In genomic region chr1:21075986-21076495, GRCm38 (mm10) we compare ENCODE assay signal across 8 mouse cellular contexts. TPM values are rescaled to one million over a fixed set of nuclear protein-coding genes. Genes with fewer than 3 reads are reported as not detected.
DNase-seq lines count a peak whose midpoint lies in the region; ATAC-seq and TF ChIP-seq lines count a peak whose summit lies in the region.

No protein-coding gene starts in this region.

- H3K9ac ChIP-seq in heart, adult 2 months (ENCODE audit: low read depth, low read length), result no peak overlapping the region
- no peak overlapping the region for H3K9ac ChIP-seq in hindbrain, embryonic 15.5 days
- H3K9ac ChIP-seq in midbrain, embryonic 14.5 days (replicated peaks; ENCODE audit: low read length), result no peak overlapping the region

- peak in 1 of 2 experiments; percentile 41 for DNase-seq in heart, adult 2 months
- DNase-seq in heart, postnatal 36 days, result no peak
- DNase-seq in midbrain, embryonic 14.5 days, result no peak
- DNase-seq in B cell, adult 2 months, result no peak
- no peak for DNase-seq in layer of hippocampus, adult 9-10 months (ENCODE audit: low spot score)
- DNase-seq in cerebellum, adult 8-10 months, result no peak

- peak overlapping the region; percentile 15 for H3K27ac ChIP-seq in heart, adult 2 months
- no peak overlapping the region for H3K27ac ChIP-seq in brown adipose tissue, adult 24 weeks (replicated peaks; ENCODE audit: low read depth, low read length)
- H3K27ac ChIP-seq in hindbrain, embryonic 15.5 days (replicated peaks), result peak overlapping the region; percentile 44
- no peak overlapping the region for H3K27ac ChIP-seq in midbrain, embryonic 14.5 days (replicated peaks; ENCODE audit: low read depth, low read length)

- H3K27me3 ChIP-seq in heart, adult 2 months (ENCODE audit: control insufficient read depth, insufficient read depth, low read length), result no peaks in the 10 kb centered on the region
- H3K27me3 ChIP-seq in hindbrain, embryonic 15.5 days, result no peaks in the 10 kb centered on the region
- H3K27me3 ChIP-seq in midbrain, embryonic 14.5 days (ENCODE audit: control insufficient read depth, insufficient read depth, low read length), result no peaks in the 10 kb centered on the region

- 27% methylated on average over 6 of the region's 6 CpGs for WGBS in heart, adult 2 months
- WGBS in hindbrain, embryonic 15.5 days, result 24% methylated on average over 6 of the region's 6 CpGs
- whole genome bisulfite sequencing in midbrain, embryonic 14.5 days, result 15% methylated on average over 6 of the region's 6 CpGs

- peak overlapping the region; percentile 67 for H3K4me2 ChIP-seq in hindbrain, embryonic 15.5 days
- H3K4me2 ChIP-seq in midbrain, embryonic 14.5 days (ENCODE audit: low read length), result peak overlapping the region; percentile 37

- intact Hi-C loops in heart, adult 2 months (cut with DNase I), result loop anchor here (5.0 kb wide), 2 partner anchors 79 to 259 kb away; no protein-coding TSS in a partner anchor
- intact Hi-C loops in heart, postnatal 36 days (cut with DNase I), result loop anchor here (5.0 kb wide), 2 partner anchors 64 to 259 kb away; no protein-coding TSS in a partner anchor

- 0 out of 2 replicates have a peak, but pooled peaks cover 2% of the 10 kb centered on the region for H3K36me3 ChIP-seq in heart, adult 2 months (ENCODE audit: control insufficient read depth, insufficient read depth, low read length)
- no peaks in the 10 kb centered on the region for H3K36me3 ChIP-seq in hindbrain, embryonic 15.5 days
- H3K36me3 ChIP-seq in midbrain, embryonic 14.5 days (ENCODE audit: control insufficient read depth, insufficient read depth, low read length), result no peaks in the 10 kb centered on the region

- no peak for TF ChIP-seq CTCF in heart, adult 2 months (IDR thresholded peaks at IDR 0.05)

- H3K4me1 ChIP-seq in heart, adult 2 months (ENCODE audit: control insufficient read depth, insufficient read depth, low read length), result peaks cover 14% of the 10 kb centered on the region
- H3K4me1 ChIP-seq in brown adipose tissue, adult 24 weeks (ENCODE audit: control insufficient read depth, insufficient read depth, insufficient read length, low read length), result peaks cover 18% of the 10 kb centered on the region
- H3K4me1 ChIP-seq in hindbrain, embryonic 15.5 days (replicated peaks), result peaks cover 37% of the 10 kb centered on the region
- H3K4me1 ChIP-seq in midbrain, embryonic 14.5 days (ENCODE audit: control insufficient read depth, insufficient read depth, low read length), result peaks cover 12% of the 10 kb centered on the region

- ATAC-seq in hindbrain, embryonic 15.5 days (ENCODE audit: low FRiP score, low read depth), result no peak
- ATAC-seq in midbrain, embryonic 14.5 days (ENCODE audit: low FRiP score, low TSS enrichment), result no peak

- no peaks in the 10 kb centered on the region for H3K9me3 ChIP-seq in hindbrain, embryonic 15.5 days
- H3K9me3 ChIP-seq in midbrain, embryonic 14.5 days (ENCODE audit: control insufficient read depth, low read length), result no peaks in the 10 kb centered on the region

- no peak for TF ChIP-seq EP300 in heart, adult 2 months (IDR thresholded peaks at IDR 0.05; ENCODE audit: insufficient read depth, low read depth, low read length)

- H3K79me2 ChIP-seq in heart, adult 2 months (replicated peaks; ENCODE audit: control insufficient read depth, insufficient read depth, low read length), result no peaks in the 10 kb centered on the region; the same call in 1 of the 2 replicates

- peak overlapping the region; percentile 5; the same call in 1 of the 2 replicates for H3K4me3 ChIP-seq in heart, adult 2 months
- peak overlapping the region; percentile 15; the same call in 1 of the 2 replicates for H3K4me3 ChIP-seq in brown adipose tissue, adult 24 weeks (ENCODE audit: insufficient read depth, low read depth, low read length)
- H3K4me3 ChIP-seq in hindbrain, embryonic 15.5 days, result no peak overlapping the region
- no peak overlapping the region for H3K4me3 ChIP-seq in midbrain, embryonic 14.5 days (replicated peaks; ENCODE audit: low read depth, low read length)

- TF ChIP-seq POLR2A in heart, adult 2 months (IDR thresholded peaks at IDR 0.05; ENCODE audit: insufficient read depth, low read depth, low read length), result no peak

RNA-seq across cellular contexts. Expression of gene Tram2, which starts 3.0 kb away (rescaled TPM):
- total RNA-seq in heart, adult 2 months (2021), result 1 to 10 TPM; 5.6 to 6.0 TPM
- polyA plus RNA-seq in heart, adult 2 months (2012; rRNA removed), result 4.6 and 7.1 TPM in 2 replicates
- 1 to 10 TPM; 5.7 to 7.3 TPM for total RNA-seq in heart, postnatal 36 days (2021)
- polyA plus RNA-seq in brown adipose tissue, adult 24 weeks (2012; ENCODE audit: insufficient read depth, insufficient read length, missing spikeins), result 1.9 TPM in 2 replicates
- 2.1 and 2.2 TPM in 2 replicates for polyA plus RNA-seq in hindbrain, embryonic 15.5 days (2015; fragmentation: Nextera tagmentation; extraction: Ambion mirVana)
- polyA plus RNA-seq in midbrain, embryonic 14.5 days (2014; fragmentation: Nextera tagmentation; extraction: Ambion mirVana), result 1.8 and 2.7 TPM in 2 replicates

Comparison
In these comparisons a context has a peak if more than half of its experiments do, and no peak if none do; other contexts are left out.
1. H3K27ac ChIP-seq: peak in heart, adult 2 months (single experiment) and hindbrain, embryonic 15.5 days (single experiment); none in brown adipose tissue, adult 24 weeks (single experiment) and midbrain, embryonic 14.5 days (single experiment).
2. H3K4me3 ChIP-seq: peak in heart, adult 2 months (single experiment) and brown adipose tissue, adult 24 weeks (single experiment); none in hindbrain, embryonic 15.5 days (single experiment) and midbrain, embryonic 14.5 days (single experiment).